Mouse (Mus musculus) retina, adult 2 months (tissue): Measurements from ENCODE around the gene Cops7b.
"Not testable (repeated sequence)": the region's sequence is repeated elsewhere in the genome, so short reads cannot be mapped to it uniquely, and the experiment has no call there.

ENCODE experiments used
- DNase-seq: peaks from one replicate; pipeline ENCODE4 v3.0.0-alpha.2; 2012; ENCODE audit warnings: low read depth, low spot score

Cops7b gene

GRCm38 (mm10) chr1:86582451-86583096, at the start of gene Cops7b, which contains the start of gene Pde6d:
Gene Cops7b (plus strand): TSS chr1:86582904.
Gene Pde6d (minus strand): TSS chr1:86582629.
- DNase-seq, result peak; percentile 96

- no peak for DNase-seq
These were observed 49.1 kb upstream of the Cops7b start for GRCm38 (mm10) chr1:86533411-86534130.

- DNase-seq, result no peak
These were observed 44.3 kb upstream of the Cops7b start for GRCm38 (mm10) chr1:86538383-86538782.

- not testable (repeated sequence) for DNase-seq
These were observed 43.1 kb upstream of the Cops7b start for GRCm38 (mm10) chr1:86539583-86539982.

GRCm38 (mm10) chr1:86542584-86542983, 40.1 kb upstream of the Cops7b start:
- no peak for DNase-seq

GRCm38 (mm10) chr1:86546797-86547196, 35.9 kb upstream of the Cops7b start:
- DNase-seq, result no peak

- no peak for DNase-seq
These were observed 31.4 kb upstream of the Cops7b start for GRCm38 (mm10) chr1:86551299-86551698.

- DNase-seq, result peak; percentile 57
These were observed 30.8 kb upstream of the Cops7b start for GRCm38 (mm10) chr1:86551877-86552276.

- no peak for DNase-seq
These were observed 27.0 kb upstream of the Cops7b start for GRCm38 (mm10) chr1:86555665-86556064.

GRCm38 (mm10) chr1:86557872-86558271, 24.8 kb upstream of the Cops7b start:
- DNase-seq, result no peak

GRCm38 (mm10) chr1:86559232-86559631, 23.5 kb upstream of the Cops7b start:
- DNase-seq, result no peak

GRCm38 (mm10) chr1:86562663-86563062, 20.0 kb upstream of the Cops7b start:
- no peak for DNase-seq

- no peak for DNase-seq
These were observed 14.3 kb upstream of the Cops7b start for GRCm38 (mm10) chr1:86568409-86568808.

GRCm38 (mm10) chr1:86569292-86569860, 13.3 kb upstream of the Cops7b start:
- no peak for DNase-seq

GRCm38 (mm10) chr1:86571381-86571780, 11.3 kb upstream of the Cops7b start:
- no peak for DNase-seq

- DNase-seq, result no peak
These were observed 10.8 kb upstream of the Cops7b start for GRCm38 (mm10) chr1:86571941-86572340.

- no peak for DNase-seq
These were observed 2.3 kb upstream of the Cops7b start for GRCm38 (mm10) chr1:86580426-86580825.

GRCm38 (mm10) chr1:86581692-86582450, 833 bp upstream of the Cops7b start:
- DNase-seq, result no peak

- no peak for DNase-seq
These were observed 1.0 kb downstream of the Cops7b start for GRCm38 (mm10) chr1:86583709-86584108.

- peak; percentile 61 for DNase-seq
These were observed 4.3 kb downstream of the Cops7b start for GRCm38 (mm10) chr1:86586992-86587391.

- DNase-seq, result no peak
These were observed 11.8 kb downstream of the Cops7b start for GRCm38 (mm10) chr1:86594539-86594938.

GRCm38 (mm10) chr1:86595315-86595714, 12.6 kb downstream of the Cops7b start:
- DNase-seq, result no peak
